Comparison of ENCODE assay signal across 8 mouse cellular contexts in the genomic region with DNA sequence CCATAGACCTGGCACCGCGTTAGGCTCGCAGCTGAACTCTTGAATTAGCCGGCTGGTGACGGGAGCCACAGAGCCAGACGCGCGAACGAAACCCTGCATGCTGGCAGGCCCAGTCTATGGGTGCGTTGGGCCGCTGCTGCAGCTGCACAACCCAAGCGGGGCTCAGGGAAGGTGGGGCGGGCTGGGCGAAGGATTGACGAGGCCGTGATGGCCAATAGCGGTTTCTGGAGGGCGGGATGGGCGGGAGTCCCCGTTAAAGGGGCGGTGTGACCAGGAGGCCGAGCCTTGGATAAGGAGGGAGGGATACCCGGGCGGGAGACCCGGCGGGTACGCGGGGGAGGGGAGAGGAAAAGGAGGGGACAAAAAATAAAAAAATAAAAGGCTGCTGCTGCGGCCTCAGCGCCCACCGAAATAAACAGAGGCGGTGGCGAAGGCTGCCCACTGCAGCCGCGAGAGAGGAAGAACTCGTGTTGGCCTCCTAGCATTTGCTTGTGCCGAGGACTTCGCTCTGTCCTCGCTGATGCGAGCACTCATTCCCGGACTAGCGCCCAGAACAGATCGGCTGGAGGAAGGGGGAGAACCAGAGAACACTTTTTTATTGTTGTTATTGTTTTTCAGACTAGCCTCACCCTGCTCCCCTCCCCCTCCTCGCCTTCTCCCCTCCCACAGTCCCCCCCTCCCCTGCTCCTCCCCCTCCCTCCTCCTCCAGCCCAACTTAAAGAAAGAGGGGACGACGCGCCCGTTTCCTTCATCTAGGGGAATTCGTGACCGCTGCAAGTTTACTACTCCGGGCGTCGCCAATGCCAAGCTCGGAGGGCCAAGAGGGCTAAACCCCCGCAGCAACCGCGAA. TPM values are rescaled to one million over a fixed set of nuclear protein-coding genes. Genes with fewer than 3 reads are reported as not detected.
DNase-seq lines count a peak whose midpoint lies in the region; ATAC-seq and TF ChIP-seq lines count a peak whose summit lies in the region.
"Had no signal": no experiment of that assay in that cellular context is flagged by ENCODE, and none has a peak within 500 bp of the region (broad histone marks: within the 10 kb centered on the region; RNA-seq: fewer than 3 reads in every experiment).

No protein-coding gene starts in this region.

- peak overlapping the region; percentile 57 for H3K4me2 ChIP-seq in lung, postnatal 0 days (replicated peaks; ENCODE audit: low read depth, low read length)
- peak overlapping the region; percentile 68 for H3K4me2 ChIP-seq in forebrain, embryonic 15.5 days (replicated peaks)
- peak overlapping the region; percentile 49; the same call in 1 of the 2 replicates for H3K4me2 ChIP-seq in liver, embryonic 14.5 days (ENCODE audit: low read depth)
- peak overlapping the region; percentile 57 for H3K4me2 ChIP-seq in stomach, embryonic 16.5 days (ENCODE audit: low read depth, low read length)

- H3K4me1 ChIP-seq in lung, postnatal 0 days (ENCODE audit: insufficient read depth, low read depth, low read length): peaks cover 7% of the 10 kb centered on the region
- H3K4me1 ChIP-seq in forebrain, embryonic 15.5 days: peaks cover 39% of the 10 kb centered on the region
- H3K4me1 ChIP-seq in liver, embryonic 14.5 days (replicated peaks; ENCODE audit: control insufficient read depth in 2 of 2, insufficient read depth in 2 of 2, low read length in 1 of 2): no peaks in the 10 kb centered on the region
- H3K4me1 ChIP-seq in stomach, embryonic 16.5 days (ENCODE audit: control insufficient read depth, insufficient read depth, low read length): peaks cover 11% of the 10 kb centered on the region
- no peaks in the 10 kb centered on the region for H3K4me1 ChIP-seq in thymus, adult 2 months (replicated peaks; ENCODE audit: control insufficient read depth, insufficient read depth, low read length)

- peak overlapping the region; percentile 35; the same call in 1 of the 2 replicates for H3K4me3 ChIP-seq in lung, postnatal 0 days (ENCODE audit: low read depth, low read length)
- peak overlapping the region; percentile 59 for H3K4me3 ChIP-seq in forebrain, embryonic 15.5 days
- H3K4me3 ChIP-seq in liver, embryonic 14.5 days (ENCODE audit: insufficient read depth in 1 of 2, low read depth in 2 of 2, low read length in 2 of 2): no peak overlapping the region; a peak in 1 of 4 replicates
- peak overlapping the region; percentile 41 for H3K4me3 ChIP-seq in stomach, embryonic 16.5 days (replicated peaks; ENCODE audit: low read length)
- no peak overlapping the region for H3K4me3 ChIP-seq in thymus, adult 2 months (ENCODE audit: control insufficient read depth, insufficient read depth, low read length)

- no peak for TF ChIP-seq EP300 in lung, postnatal 0 days (IDR thresholded peaks at IDR 0.05)
- no peak for TF ChIP-seq EP300 in liver, embryonic 14.5 days (IDR thresholded peaks at IDR 0.05; ENCODE audit: low read depth)

- 3% methylated on average over 55 of the region's 57 CpGs for WGBS in lung, postnatal 0 days
- WGBS in forebrain, embryonic 15.5 days: under 1% methylated on average over 57 of the region's 57 CpGs
- WGBS in liver, embryonic 14.5 days (ENCODE audit: insufficient replicate concordance): under 1% methylated on average over 54 of the region's 57 CpGs
- WGBS in stomach, embryonic 16.5 days: 1% methylated on average over 57 of the region's 57 CpGs
- 1% methylated on average over 56 of the region's 57 CpGs for WGBS in thymus, adult 2 months

- H3K36me3 ChIP-seq in lung, postnatal 0 days (ENCODE audit: insufficient read depth, low read length): no peaks in the 10 kb centered on the region
- no peaks in the 10 kb centered on the region for H3K36me3 ChIP-seq in forebrain, embryonic 15.5 days
- no peaks in the 10 kb centered on the region for H3K36me3 ChIP-seq in liver, embryonic 14.5 days (replicated peaks; ENCODE audit: control insufficient read depth, insufficient read depth, low read depth)
- H3K36me3 ChIP-seq in stomach, embryonic 16.5 days (ENCODE audit: control insufficient read depth, insufficient read depth, low read length): no peaks in the 10 kb centered on the region
- no peaks in the 10 kb centered on the region for H3K36me3 ChIP-seq in thymus, adult 2 months (ENCODE audit: control insufficient read depth, insufficient read depth, low read length)

- H3K27me3 ChIP-seq in lung, postnatal 0 days (replicated peaks; ENCODE audit: insufficient read depth, low read length): peaks cover 95% of the 10 kb centered on the region
- H3K27me3 ChIP-seq in forebrain, embryonic 15.5 days: peaks cover 28% of the 10 kb centered on the region
- peaks cover 99% of the 10 kb centered on the region for H3K27me3 ChIP-seq in liver, embryonic 14.5 days (ENCODE audit: control insufficient read depth, insufficient read depth, low read length)
- peaks cover 80% of the 10 kb centered on the region for H3K27me3 ChIP-seq in stomach, embryonic 16.5 days (ENCODE audit: control insufficient read depth, insufficient read depth, low read length)
- H3K27me3 ChIP-seq in thymus, adult 2 months (ENCODE audit: control insufficient read depth, insufficient read depth, low read length): peaks cover 28% of the 10 kb centered on the region

- H3K27ac ChIP-seq in lung, postnatal 0 days (ENCODE audit: low read length): no peak overlapping the region
- peak overlapping the region; percentile 97 for H3K27ac ChIP-seq in forebrain, embryonic 15.5 days (replicated peaks)
- H3K27ac ChIP-seq in liver, embryonic 14.5 days: no peak overlapping the region
- H3K27ac ChIP-seq in stomach, embryonic 16.5 days (ENCODE audit: low read length): no peak overlapping the region
- no peak overlapping the region for H3K27ac ChIP-seq in thymus, adult 2 months (ENCODE audit: control insufficient read depth, insufficient read depth, low read length)

- no peak overlapping the region for H3K9ac ChIP-seq in lung, postnatal 0 days (replicated peaks; ENCODE audit: low read depth)
- peak overlapping the region; percentile 70 for H3K9ac ChIP-seq in forebrain, embryonic 15.5 days (replicated peaks)
- no peak overlapping the region for H3K9ac ChIP-seq in liver, embryonic 14.5 days (replicated peaks)
- H3K9ac ChIP-seq in stomach, embryonic 16.5 days (ENCODE audit: low read length): no peak overlapping the region

- H3K9me3 ChIP-seq in lung, postnatal 0 days (ENCODE audit: low read length): no peaks in the 10 kb centered on the region
- H3K9me3 ChIP-seq in forebrain, embryonic 15.5 days: no peaks in the 10 kb centered on the region
- H3K9me3 ChIP-seq in liver, embryonic 14.5 days (ENCODE audit: control insufficient read depth, low read length): no peaks in the 10 kb centered on the region
- H3K9me3 ChIP-seq in stomach, embryonic 16.5 days (replicated peaks; ENCODE audit: control insufficient read depth, low read length): no peaks in the 10 kb centered on the region

- no peak for TF ChIP-seq POLR2A in thymus, adult 2 months (IDR thresholded peaks at IDR 0.05; ENCODE audit: control insufficient read depth, extremely low read depth, insufficient read depth, low read length, poor library complexity)

- ATAC-seq in lung, postnatal 0 days: no peak; the same call in 1 of the 2 replicates
- peak; percentile 85 for ATAC-seq in forebrain, embryonic 15.5 days (replicated peaks)
- ATAC-seq in liver, embryonic 14.5 days (ENCODE audit: insufficient read depth): no peak
- 0 out of 2 replicates have a peak, but pooled peaks have one; percentile 31 for ATAC-seq in stomach, embryonic 16.5 days (ENCODE audit: insufficient read depth, low FRiP score)

- no peak for DNase-seq in lung, postnatal 0 days (ENCODE audit: low spot score)
- no peak for DNase-seq in lung, postnatal 36 days
- DNase-seq in cerebellum, adult 9-11 months: peak; percentile 92
- no peak for DNase-seq in liver, embryonic 14.5 days (ENCODE audit: low read depth in 3 of 3, low spot score in 3 of 3)
- DNase-seq in thymus, adult 2 months: no peak

- no peak for TF ChIP-seq CTCF in lung, postnatal 0 days (IDR thresholded peaks at IDR 0.05)
- TF ChIP-seq CTCF in liver, embryonic 14.5 days (IDR thresholded peaks at IDR 0.05; ENCODE audit: low read depth): no peak
- TF ChIP-seq CTCF in thymus, adult 2 months (IDR thresholded peaks at IDR 0.05; ENCODE audit: borderline replicate concordance, control insufficient read depth, extremely low read depth, insufficient read depth, low read length, poor library complexity): no peak

RNA-seq across cellular contexts. Expression of a gene that starts 1.0 kb away (rescaled TPM):
- polyA plus RNA-seq in lung, postnatal 0 days (2015; fragmentation: Nextera tagmentation; extraction: Ambion mirVana): 0.05 TPM in 1 of 2 replicates, not detected in the other
- 8.4 and 9.3 TPM in 2 replicates for polyA plus RNA-seq in forebrain, embryonic 15.5 days (2015; fragmentation: Nextera tagmentation; extraction: Ambion mirVana)
- 0.02 and 0.03 TPM in 2 replicates for polyA plus RNA-seq in liver, embryonic 14.5 days (2012; rRNA removed)
- polyA plus RNA-seq in liver, embryonic 14.5 days (2014; fragmentation: Nextera tagmentation; extraction: Ambion mirVana): not detected in 2 replicates
- polyA plus RNA-seq in stomach, embryonic 16.5 days (2015; fragmentation: Nextera tagmentation; extraction: Ambion mirVana): not detected in 2 replicates
- polyA plus RNA-seq in thymus, adult 2 months (2012; rRNA removed): not detected in 2 replicates

RNA-seq across cellular contexts. Expression of a gene that starts 8.8 kb away (rescaled TPM):
- not detected in 2 replicates for polyA plus RNA-seq in lung, postnatal 0 days (2015; fragmentation: Nextera tagmentation; extraction: Ambion mirVana)
- polyA plus RNA-seq in forebrain, embryonic 15.5 days (2015; fragmentation: Nextera tagmentation; extraction: Ambion mirVana): 14.2 and 15.2 TPM in 2 replicates
- 0.01 TPM in 1 of 2 replicates, not detected in the other for polyA plus RNA-seq in liver, embryonic 14.5 days (2012; rRNA removed)
- not detected in 2 replicates for polyA plus RNA-seq in liver, embryonic 14.5 days (2014; fragmentation: Nextera tagmentation; extraction: Ambion mirVana)
- polyA plus RNA-seq in stomach, embryonic 16.5 days (2015; fragmentation: Nextera tagmentation; extraction: Ambion mirVana): not detected in 2 replicates
- polyA plus RNA-seq in thymus, adult 2 months (2012; rRNA removed): not detected in 2 replicates

RNA-seq across cellular contexts. Expression of a gene that starts 16.1 kb away (rescaled TPM):
- polyA plus RNA-seq in lung, postnatal 0 days (2015; fragmentation: Nextera tagmentation; extraction: Ambion mirVana): not detected in 2 replicates
- 0.57 and 0.63 TPM in 2 replicates for polyA plus RNA-seq in forebrain, embryonic 15.5 days (2015; fragmentation: Nextera tagmentation; extraction: Ambion mirVana)
- not detected in 2 replicates for polyA plus RNA-seq in liver, embryonic 14.5 days (2012; rRNA removed)
- not detected in 2 replicates for polyA plus RNA-seq in liver, embryonic 14.5 days (2014; fragmentation: Nextera tagmentation; extraction: Ambion mirVana)
- polyA plus RNA-seq in stomach, embryonic 16.5 days (2015; fragmentation: Nextera tagmentation; extraction: Ambion mirVana): not detected in 2 replicates
- not detected in 2 replicates for polyA plus RNA-seq in thymus, adult 2 months (2012; rRNA removed)
- polyA plus RNA-seq: testis, adult 2 months had no signal

RNA-seq across cellular contexts. Expression of a gene that starts 23.4 kb away (rescaled TPM):
- polyA plus RNA-seq in lung, postnatal 0 days (2015; fragmentation: Nextera tagmentation; extraction: Ambion mirVana): not detected in 2 replicates
- polyA plus RNA-seq in forebrain, embryonic 15.5 days (2015; fragmentation: Nextera tagmentation; extraction: Ambion mirVana): 0.74 and 0.75 TPM in 2 replicates
- not detected in 2 replicates for polyA plus RNA-seq in liver, embryonic 14.5 days (2012; rRNA removed)
- polyA plus RNA-seq in liver, embryonic 14.5 days (2014; fragmentation: Nextera tagmentation; extraction: Ambion mirVana): not detected in 2 replicates
- polyA plus RNA-seq in stomach, embryonic 16.5 days (2015; fragmentation: Nextera tagmentation; extraction: Ambion mirVana): not detected in 2 replicates
- polyA plus RNA-seq in thymus, adult 2 months (2012; rRNA removed): not detected in 2 replicates
- polyA plus RNA-seq: testis, adult 2 months had no signal

RNA-seq across cellular contexts. Expression of a gene that starts 59.9 kb away (rescaled TPM):
- 10.4 and 16.2 TPM in 2 replicates for polyA plus RNA-seq in lung, postnatal 0 days (2015; fragmentation: Nextera tagmentation; extraction: Ambion mirVana)
- 21.9 and 25.2 TPM in 2 replicates for polyA plus RNA-seq in forebrain, embryonic 15.5 days (2015; fragmentation: Nextera tagmentation; extraction: Ambion mirVana)
- polyA plus RNA-seq in liver, embryonic 14.5 days (2012; rRNA removed): 5.9 and 8.9 TPM in 2 replicates
- 9.8 and 11.1 TPM in 2 replicates for polyA plus RNA-seq in liver, embryonic 14.5 days (2014; fragmentation: Nextera tagmentation; extraction: Ambion mirVana)
- 19.7 and 21.1 TPM in 2 replicates for polyA plus RNA-seq in stomach, embryonic 16.5 days (2015; fragmentation: Nextera tagmentation; extraction: Ambion mirVana)
- 7.2 and 7.9 TPM in 2 replicates for polyA plus RNA-seq in thymus, adult 2 months (2012; rRNA removed)

Comparison
In these comparisons a context has a peak if more than half of its experiments do, and no peak if none do; other contexts are left out.
1. ATAC-seq: peak in forebrain, embryonic 15.5 days (single experiment) and stomach, embryonic 16.5 days (single experiment); none in lung, postnatal 0 days (single experiment) and liver, embryonic 14.5 days (single experiment).
2. H3K4me3 ChIP-seq: peak in lung, postnatal 0 days (single experiment), forebrain, embryonic 15.5 days (single experiment) and stomach, embryonic 16.5 days (single experiment); none in liver, embryonic 14.5 days (0 of 2) and thymus, adult 2 months (single experiment).
3. RNA of a gene that starts 8.8 kb away (polyA plus RNA-seq): 14.2 to 15.2 TPM in forebrain, embryonic 15.5 days; not detected in stomach, embryonic 16.5 days, not detected in lung, postnatal 0 days, 0.01 TPM in liver, embryonic 14.5 days and not detected in thymus, adult 2 months; every median in the first group is over 10 times any median in the second.
4. Peak in every context shown above with its lines, with median percentiles within 50 percentile points of each other: H3K4me2 ChIP-seq.